In genomic region chr13:39950203-39950602, GRCm38 (mm10) we compare ENCODE assay signal across 19 mouse cellular contexts.
"Had no signal": no experiment of that assay in that cellular context is flagged by ENCODE, and none has a peak within 500 bp of the region (broad histone marks: within the 10 kb centered on the region; RNA-seq: fewer than 3 reads in every experiment).

No protein-coding gene starts in this region.

- H3K4me2 ChIP-seq: liver, embryonic 12.5 days; liver, embryonic 15.5 days; lung, embryonic 15.5 days; midbrain, embryonic 12.5 days; midbrain, embryonic 15.5 days; neural tube, embryonic 12.5 days; neural tube, embryonic 15.5 days; stomach, embryonic 15.5 days had no signal

- H3K4me1 ChIP-seq: liver, embryonic 12.5 days; liver, embryonic 15.5 days; lung, embryonic 15.5 days; midbrain, embryonic 12.5 days; midbrain, embryonic 15.5 days; neural tube, embryonic 12.5 days; neural tube, embryonic 15.5 days; stomach, embryonic 15.5 days had no signal

- H3K9me3 ChIP-seq: liver, embryonic 12.5 days; liver, embryonic 15.5 days; lung, embryonic 15.5 days; midbrain, embryonic 12.5 days; midbrain, embryonic 15.5 days; neural tube, embryonic 12.5 days; neural tube, embryonic 15.5 days; stomach, embryonic 15.5 days had no signal

- DNase-seq: kidney, adult 2 months; kidney, postnatal 25 days; layer of hippocampus, postnatal 36 days; lung, adult 18-20 months; lung, postnatal 10 days; lung, postnatal 36 days; right cerebral cortex, postnatal 25 days; spleen, adult 18-20 months; thymus, postnatal 14 days had no signal

- ATAC-seq: liver, embryonic 12.5 days; midbrain, embryonic 15.5 days had no signal

- H3K27me3 ChIP-seq: liver, embryonic 12.5 days; liver, embryonic 15.5 days; lung, embryonic 15.5 days; midbrain, embryonic 12.5 days; midbrain, embryonic 15.5 days; neural tube, embryonic 12.5 days; neural tube, embryonic 15.5 days; stomach, embryonic 15.5 days had no signal

- H3K9ac ChIP-seq: liver, embryonic 12.5 days; liver, embryonic 15.5 days; lung, embryonic 15.5 days; midbrain, embryonic 12.5 days; midbrain, embryonic 15.5 days; neural tube, embryonic 12.5 days; neural tube, embryonic 15.5 days; stomach, embryonic 15.5 days had no signal

- H3K27ac ChIP-seq: kidney, postnatal 0 days; left cerebral cortex, adult 2 months; liver, embryonic 12.5 days; liver, embryonic 15.5 days; lung, embryonic 15.5 days; midbrain, embryonic 12.5 days; midbrain, embryonic 15.5 days; neural tube, embryonic 12.5 days; neural tube, embryonic 15.5 days; stomach, embryonic 15.5 days had no signal

- H3K4me3 ChIP-seq: left cerebral cortex, adult 2 months; liver, embryonic 12.5 days; liver, embryonic 15.5 days; lung, embryonic 15.5 days; midbrain, embryonic 12.5 days; midbrain, embryonic 15.5 days; neural tube, embryonic 12.5 days; neural tube, embryonic 15.5 days; stomach, embryonic 15.5 days had no signal

- H3K36me3 ChIP-seq: liver, embryonic 12.5 days; liver, embryonic 15.5 days; lung, embryonic 15.5 days; midbrain, embryonic 12.5 days; midbrain, embryonic 15.5 days; neural tube, embryonic 12.5 days; neural tube, embryonic 15.5 days; stomach, embryonic 15.5 days had no signal
